Mouse (Mus musculus): Measurements from ENCODE around the gene Nova1.

The Nova1 gene

DNA sequence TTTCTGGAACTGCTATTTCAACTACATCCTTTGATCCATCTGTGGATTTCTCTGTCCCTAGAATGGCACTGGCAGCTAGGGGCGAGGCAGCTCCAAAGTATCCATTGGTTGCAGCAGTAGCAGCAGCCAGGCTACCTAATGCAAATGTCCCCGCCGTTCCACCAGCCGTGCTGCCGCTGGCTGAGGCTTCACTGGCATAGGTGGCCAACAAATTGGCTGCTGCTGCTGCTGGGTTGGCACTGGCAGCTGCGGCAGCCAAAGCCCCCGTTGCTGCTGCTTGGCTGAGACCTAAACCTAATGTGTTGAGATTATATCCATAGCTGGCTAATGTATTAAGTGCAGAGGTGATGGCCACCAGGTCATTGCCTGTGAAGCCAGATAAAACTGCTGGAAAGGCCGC, 118.5 kb downstream of the Nova1 start:
- DNase-seq (ENCODE audit: extremely low read depth, insufficient read length, low spot score), result peak; percentile 0

DNA sequence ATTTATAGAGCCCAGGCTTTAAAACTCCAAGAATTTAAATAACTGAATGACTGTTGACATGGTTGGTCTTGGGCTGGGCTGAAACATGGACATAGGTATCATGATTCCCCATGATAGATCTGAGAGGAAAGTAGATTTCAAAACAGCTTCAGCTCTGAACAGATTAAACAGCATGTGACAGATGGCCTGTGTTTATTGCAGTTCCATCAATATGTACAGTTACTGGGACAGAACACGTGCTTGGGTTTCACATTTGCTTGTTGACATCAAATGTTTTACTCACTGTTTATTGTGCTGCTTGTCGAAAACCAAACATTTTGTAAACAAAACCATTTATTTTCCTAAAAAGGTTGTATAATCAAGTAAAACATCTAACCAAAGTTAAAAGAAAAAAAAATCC, 142.4 kb downstream of the Nova1 start:
- DNase-seq (ENCODE audit: extremely low read depth, insufficient read length, low spot score), result no peak

DNA sequence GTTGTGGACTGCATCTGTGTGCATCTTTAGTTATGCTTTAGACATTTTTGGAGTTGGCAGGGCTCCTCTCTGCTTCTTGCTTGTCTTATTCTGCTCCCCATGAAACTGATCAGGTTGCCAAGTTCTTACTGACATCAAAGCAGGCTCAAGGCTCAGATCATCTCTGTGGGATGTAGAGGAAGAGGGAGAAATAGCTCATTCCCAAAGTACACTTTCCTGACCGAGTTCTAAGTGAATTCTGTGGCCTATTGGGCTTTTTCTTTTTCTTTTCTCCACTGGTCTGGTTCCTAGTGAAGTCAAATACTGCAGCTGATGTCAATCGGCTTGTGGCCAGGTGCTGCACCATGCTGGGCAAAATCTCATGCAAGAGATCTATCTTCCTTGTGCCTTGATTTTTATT, 152.0 kb downstream of the Nova1 start:
- no peak for DNase-seq (ENCODE audit: extremely low read depth, insufficient read length, low spot score)

DNA sequence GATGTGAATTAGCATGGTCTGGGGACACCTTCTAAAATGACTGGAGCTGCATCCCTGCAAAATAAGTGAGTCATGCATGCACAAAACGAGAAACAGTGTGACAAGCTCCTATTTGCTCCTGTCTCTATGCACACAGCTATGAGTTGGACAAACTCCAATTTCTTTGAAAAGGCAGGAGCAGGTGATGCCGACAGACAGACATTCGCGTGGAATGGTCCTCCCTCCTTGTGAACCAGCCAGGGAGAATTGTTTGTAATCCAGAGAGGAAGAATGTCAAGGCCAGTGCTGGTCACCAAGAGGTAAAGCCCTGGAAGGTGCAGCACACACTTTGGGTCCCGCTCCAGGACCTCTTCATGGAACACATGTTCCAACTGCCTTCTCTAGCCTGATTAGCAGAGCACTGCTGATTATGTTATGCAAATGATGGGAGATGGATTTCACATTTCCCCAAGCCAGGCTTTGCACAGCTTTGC, 172.6 kb downstream of the Nova1 start:
- DNase-seq (ENCODE audit: extremely low read depth, insufficient read length, low spot score), result no peak

DNA sequence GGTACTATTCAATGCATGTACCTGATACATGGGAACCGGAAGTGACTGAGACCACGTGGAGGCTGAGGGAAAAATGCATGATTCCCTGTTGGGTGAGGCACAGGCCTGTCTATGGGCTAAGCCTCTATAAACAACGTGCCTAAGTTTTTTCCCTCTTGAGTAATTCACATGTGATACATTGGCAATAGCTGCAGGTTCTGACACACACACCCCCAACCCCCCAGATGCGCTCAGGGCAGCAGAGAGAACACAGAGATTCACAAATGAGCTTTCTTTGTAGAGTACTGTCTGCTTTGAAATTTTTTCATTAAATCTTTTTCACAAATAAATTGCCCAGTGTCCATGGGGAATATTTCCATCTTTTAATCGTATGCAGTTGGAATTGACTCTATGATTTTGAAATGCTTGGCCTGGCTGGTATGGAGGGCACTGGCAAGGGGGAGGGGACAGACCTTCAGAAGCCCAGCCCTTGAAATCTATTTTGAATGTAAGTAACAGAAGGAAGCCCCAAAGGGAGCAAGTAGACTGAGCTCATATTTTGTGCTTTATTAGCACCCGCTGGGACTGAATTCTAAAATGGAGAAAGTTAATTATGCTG, 173.3 kb downstream of the Nova1 start:
- no peak for DNase-seq (ENCODE audit: extremely low read depth, insufficient read length, low spot score)
